Mouse (Mus musculus) erythroblast, embryonic 14.5 days (primary cell): ENCODE measurements around the gene Ncoa3. TPM values are rescaled to one million over a fixed set of nuclear protein-coding genes. Genes with fewer than 3 reads are reported as not detected.

ENCODE experiments used
- H3K27me3 ChIP-seq: 2 replicates; pipeline ENCODE4 v1.6.1; 2012; ENCODE audit warnings: inconsistent platforms; ENCODE audit not compliant: control insufficient read depth
- H3K36me3 ChIP-seq: 2 replicates; pipeline ENCODE4 v1.6.1; 2012; ENCODE audit warnings: mild to moderate bottlenecking, inconsistent platforms; ENCODE audit not compliant: control insufficient read depth
- H3K4me1 ChIP-seq: 2 replicates; pipeline ENCODE4 v1.6.1; 2012; ENCODE audit warnings: inconsistent platforms; ENCODE audit not compliant: control insufficient read depth
- H3K4me3 ChIP-seq: replicated peaks from 2 replicates; pipeline ENCODE3; 2012; ENCODE audit warnings: moderate library complexity, mild to moderate bottlenecking, inconsistent platforms
- H3K9me3 ChIP-seq: 2 replicates; pipeline ENCODE4 v1.6.1; 2012; ENCODE audit warnings: low read length, inconsistent platforms, mixed read lengths; ENCODE audit not compliant: control insufficient read depth
- GATA1 ChIP-seq: IDR thresholded peaks from 2 replicates; pipeline ENCODE4 v1.6.1; 2012; ENCODE audit warnings: low read length, inconsistent platforms, mixed read lengths
- TAL1 ChIP-seq: IDR thresholded peaks from 3 replicates; pipeline ENCODE4 v1.6.1; 2012; ENCODE audit warnings: low read length, inconsistent platforms, mixed read lengths
- polyA plus RNA-seq: library from polyadenylated mRNA; stranded (reverse); fragments of >175 nt; gene quantifications from 2 replicates; pipeline ENCODE4 v1.2.3, GENCODE M21; 2012

Ncoa3 gene
- polyA plus RNA-seq, 1 experiment = 0.09 TPM

GRCm38 (mm10) chr2:165995711-165996110, 3.3 kb downstream of the Ncoa3 start:
- TF ChIP-seq GATA1 = no peak
- no peak for TF ChIP-seq TAL1
- H3K36me3 ChIP-seq = no peaks in the 10 kb centered on the region
- peaks cover 20% of the 10 kb centered on the region for H3K4me1 ChIP-seq
- H3K9me3 ChIP-seq = peaks cover 15% of the 10 kb centered on the region
- peaks cover 50% of the 10 kb centered on the region for H3K27me3 ChIP-seq
- H3K4me3 ChIP-seq = no peak overlapping the region

- Histone ChIP-seq H3K9me3 (peaks cover 15% of the 10 kb centered on the region), H3K27me3 (peaks cover 52% of the 10 kb centered on the region), H3K4me3 (no peak overlapping the region), H3K4me1 (peaks cover 20% of the 10 kb centered on the region), H3K36me3 (no peaks in the 10 kb centered on the region)
- TF ChIP-seq TAL1 (no peak), GATA1 (no peak)
These were observed 3.7 kb downstream of the Ncoa3 start for GRCm38 (mm10) chr2:165996130-165996529.

- H3K4me3 ChIP-seq = no peak overlapping the region
- H3K27me3 ChIP-seq = peaks cover 54% of the 10 kb centered on the region
- peaks cover 11% of the 10 kb centered on the region for H3K4me1 ChIP-seq
- no peaks in the 10 kb centered on the region for H3K36me3 ChIP-seq
- TF ChIP-seq GATA1 (no peak), TAL1 (no peak)
- H3K9me3 ChIP-seq = peaks cover 15% of the 10 kb centered on the region
These were observed 5.0 kb downstream of the Ncoa3 start for GRCm38 (mm10) chr2:165997256-165997967.

- no peak overlapping the region for H3K4me3 ChIP-seq
- H3K4me1 ChIP-seq = no peaks in the 10 kb centered on the region; the same call in 1 of the 2 replicates
- TF ChIP-seq TAL1 (no peak), GATA1 (no peak)
These were observed 6.5 kb downstream of the Ncoa3 start for GRCm38 (mm10) chr2:165998969-165999368.

GRCm38 (mm10) chr2:165999790-166000189, 7.4 kb downstream of the Ncoa3 start:
- Histone ChIP-seq H3K36me3 (no peaks in the 10 kb centered on the region), H3K27me3 (peaks cover 30% of the 10 kb centered on the region), H3K4me1 (no peaks in the 10 kb centered on the region; the same call in 1 of the 2 replicates), H3K9me3 (no peaks in the 10 kb centered on the region), H3K4me3 (no peak overlapping the region)
- TF ChIP-seq GATA1 (no peak), TAL1 (no peak)

More at GRCm38 (mm10) chr2:165998969-165999368, 6.5 kb downstream of the Ncoa3 start:
- Histone ChIP-seq H3K36me3 (no peaks in the 10 kb centered on the region), H3K27me3 (peaks cover 38% of the 10 kb centered on the region), H3K9me3 (peaks cover 5% of the 10 kb centered on the region)

GRCm38 (mm10) chr2:166000242-166000641, 7.8 kb downstream of the Ncoa3 start:
- Histone ChIP-seq H3K9me3 (no peaks in the 10 kb centered on the region), H3K27me3 (peaks cover 26% of the 10 kb centered on the region), H3K36me3 (no peaks in the 10 kb centered on the region), H3K4me3 (no peak overlapping the region), H3K4me1 (no peaks in the 10 kb centered on the region; the same call in 1 of the 2 replicates)
- no peak for TF ChIP-seq TAL1

- no peaks in the 10 kb centered on the region; the same call in 1 of the 2 replicates for H3K4me1 ChIP-seq
- H3K9me3 ChIP-seq = no peaks in the 10 kb centered on the region
- H3K27me3 ChIP-seq = peaks cover 22% of the 10 kb centered on the region
- no peak overlapping the region for H3K4me3 ChIP-seq
- H3K36me3 ChIP-seq = no peaks in the 10 kb centered on the region
- no peak for TF ChIP-seq GATA1
- TF ChIP-seq TAL1 = no peak
These were observed 8.3 kb downstream of the Ncoa3 start for GRCm38 (mm10) chr2:166000769-166001168.

GRCm38 (mm10) chr2:166001362-166001761, 8.9 kb downstream of the Ncoa3 start:
- no peak for TF ChIP-seq GATA1
- TF ChIP-seq TAL1 = no peak
- H3K27me3 ChIP-seq = peaks cover 22% of the 10 kb centered on the region

GRCm38 (mm10) chr2:166001768-166002167, 9.3 kb downstream of the Ncoa3 start:
- H3K9me3 ChIP-seq = no peaks in the 10 kb centered on the region
- no peaks in the 10 kb centered on the region; the same call in 1 of the 2 replicates for H3K4me1 ChIP-seq
- peaks cover 22% of the 10 kb centered on the region for H3K27me3 ChIP-seq
- TF ChIP-seq TAL1 (no peak), GATA1 (no peak)
- no peaks in the 10 kb centered on the region for H3K36me3 ChIP-seq
- H3K4me3 ChIP-seq = no peak overlapping the region

More at GRCm38 (mm10) chr2:166001362-166001761, 8.9 kb downstream of the Ncoa3 start:
- H3K4me1 ChIP-seq = no peaks in the 10 kb centered on the region; the same call in 1 of the 2 replicates
- no peak overlapping the region for H3K4me3 ChIP-seq
- no peaks in the 10 kb centered on the region for H3K36me3 ChIP-seq
- no peaks in the 10 kb centered on the region for H3K9me3 ChIP-seq
